Mouse (Mus musculus): ENCODE measurements around the gene Ccdc43.
"Not testable (repeated sequence)": the region's sequence is repeated elsewhere in the genome, so short reads cannot be mapped to it uniquely, and the experiment has no call there.

Gene Ccdc43

DNA sequence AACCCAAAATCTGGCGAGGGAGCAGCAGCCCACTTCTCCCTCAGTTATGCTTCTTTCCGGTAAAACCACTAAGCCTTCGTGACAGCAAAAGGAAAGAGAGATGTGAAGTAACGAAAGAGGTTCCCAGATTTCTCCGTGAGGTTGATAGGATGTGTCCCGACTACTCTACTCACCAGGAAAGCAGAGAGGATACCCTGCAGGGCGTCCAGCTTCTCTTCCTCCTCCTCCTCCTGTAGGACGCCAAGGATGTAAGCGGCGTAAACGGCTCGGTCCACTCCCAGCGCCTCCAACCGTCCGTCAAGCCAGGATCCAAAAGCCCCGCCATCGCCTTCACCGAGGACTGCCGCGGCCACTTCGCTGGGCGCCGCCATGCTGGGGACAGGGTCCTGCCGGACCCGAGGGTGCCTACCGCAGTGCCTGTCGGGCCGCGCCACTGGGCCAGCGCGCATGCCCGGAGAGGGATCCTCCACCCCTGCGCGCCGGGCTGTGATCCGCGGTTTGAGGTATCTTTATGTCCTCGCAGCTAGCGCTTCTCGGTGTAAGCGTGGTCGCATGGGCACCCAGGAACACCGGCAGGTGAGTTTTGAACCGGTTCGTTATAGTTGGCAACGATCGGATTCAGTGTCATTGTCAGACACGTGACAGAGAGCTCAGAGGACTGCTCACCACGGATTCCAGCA is at the start of gene Ccdc43:
Gene Ccdc43 (minus strand): TSS at position 445 of the 680 bp plus-strand sequence.
- DNase-seq (ENCODE audit: low spot score): peak; percentile 78

DNA sequence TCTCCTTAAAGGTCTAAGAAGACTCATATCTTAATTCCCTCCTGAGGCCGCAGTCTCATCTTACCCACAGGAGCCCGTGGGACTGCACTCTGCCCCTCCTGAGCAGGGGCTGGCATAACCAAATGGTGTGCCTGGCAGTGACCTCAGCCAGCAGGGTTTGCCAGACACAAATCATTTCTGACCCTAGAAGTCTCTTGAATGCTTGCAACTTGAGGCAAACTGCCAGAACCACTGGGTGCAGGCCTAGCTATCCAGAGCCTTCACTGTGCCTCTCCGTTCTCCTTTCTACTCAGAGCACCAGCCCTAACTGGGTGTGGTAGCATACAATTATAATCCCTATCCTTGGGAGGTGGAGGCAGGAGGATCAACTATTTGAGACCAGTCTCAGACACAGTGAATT is 47.2 kb upstream of the Ccdc43 start:
- DNase-seq (ENCODE audit: low spot score): no peak

DNA sequence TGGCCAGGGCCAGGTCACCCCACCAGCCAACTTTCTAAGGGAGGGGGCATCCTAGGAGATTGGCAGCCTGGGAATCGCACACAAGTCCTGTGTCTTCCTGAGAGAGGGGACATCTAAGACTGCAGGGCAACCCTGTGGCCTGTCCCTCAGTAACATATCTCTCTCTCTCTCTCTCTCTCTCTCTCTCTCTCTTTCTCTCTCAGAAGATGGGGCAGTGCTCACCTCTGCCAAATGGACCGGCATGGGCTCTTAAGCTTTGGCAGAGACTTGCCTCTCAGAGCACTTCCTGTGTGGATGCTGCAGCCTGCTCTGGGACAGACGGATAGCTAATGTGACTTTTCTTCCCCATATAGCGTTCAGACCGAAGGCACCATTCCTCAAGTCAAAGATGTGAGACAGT is 45.3 kb upstream of the Ccdc43 start:
- DNase-seq (ENCODE audit: low spot score): no peak

DNA sequence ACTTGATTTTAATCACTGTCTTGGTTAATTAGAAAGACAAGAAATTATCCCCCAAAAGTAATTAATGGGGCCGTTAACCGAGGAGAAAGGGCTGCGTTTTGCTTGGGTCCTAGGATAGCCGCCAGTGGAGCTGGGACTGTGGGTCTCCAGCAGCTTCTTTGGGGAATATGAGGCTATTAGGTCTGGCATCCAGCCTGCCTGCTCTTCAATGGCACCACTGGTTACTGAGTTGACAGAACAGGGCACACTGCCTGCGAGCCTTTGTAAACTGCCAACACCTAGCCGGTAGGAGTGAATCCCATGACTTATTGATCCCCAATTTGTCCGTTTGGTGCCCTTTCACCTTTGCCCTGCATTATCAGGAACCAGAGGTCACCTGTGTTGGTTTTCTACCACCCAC is 44.5 kb upstream of the Ccdc43 start:
- DNase-seq (ENCODE audit: low spot score): no peak

DNA sequence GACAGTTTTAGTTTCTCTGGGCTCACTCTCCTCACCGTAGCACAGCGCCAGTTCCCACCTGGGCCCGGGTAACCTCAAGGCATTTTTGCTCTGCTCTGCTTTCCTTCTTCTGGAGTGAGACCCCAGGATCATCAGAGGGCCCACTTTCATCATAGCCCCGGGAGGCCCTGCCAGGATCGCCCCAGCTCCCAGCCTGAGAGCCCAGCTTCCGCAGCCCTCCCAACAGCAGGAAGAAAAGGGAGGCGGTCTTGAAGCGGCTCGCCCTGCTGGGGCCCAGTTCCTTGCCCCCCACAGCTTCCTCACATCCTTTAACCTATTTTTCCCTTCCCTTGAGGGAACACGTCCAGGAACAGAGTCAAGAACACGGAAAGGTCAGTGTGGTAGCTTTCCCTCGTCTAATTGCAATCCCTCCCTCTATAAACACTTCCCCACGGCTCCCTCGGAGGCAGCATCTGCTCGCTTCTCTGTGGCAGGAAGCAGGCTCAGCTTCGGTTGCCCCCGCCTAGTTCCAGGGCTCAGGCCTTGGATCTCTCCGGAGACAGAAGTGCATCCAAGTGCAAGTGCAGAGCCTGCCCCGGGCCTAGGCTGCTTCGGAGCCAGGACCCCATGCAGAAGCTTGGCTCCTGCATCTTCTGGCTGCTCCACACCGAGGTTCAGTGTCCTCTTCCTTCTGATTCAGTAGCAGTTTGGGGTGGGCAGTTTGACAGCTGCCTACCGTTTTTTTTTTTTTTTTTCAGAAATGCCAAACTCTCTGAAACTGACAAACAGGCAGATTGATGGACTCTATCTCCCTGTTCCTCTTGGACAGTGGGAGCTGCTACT is 43.8 kb upstream of the Ccdc43 start:
- DNase-seq (ENCODE audit: low spot score): no peak

DNA sequence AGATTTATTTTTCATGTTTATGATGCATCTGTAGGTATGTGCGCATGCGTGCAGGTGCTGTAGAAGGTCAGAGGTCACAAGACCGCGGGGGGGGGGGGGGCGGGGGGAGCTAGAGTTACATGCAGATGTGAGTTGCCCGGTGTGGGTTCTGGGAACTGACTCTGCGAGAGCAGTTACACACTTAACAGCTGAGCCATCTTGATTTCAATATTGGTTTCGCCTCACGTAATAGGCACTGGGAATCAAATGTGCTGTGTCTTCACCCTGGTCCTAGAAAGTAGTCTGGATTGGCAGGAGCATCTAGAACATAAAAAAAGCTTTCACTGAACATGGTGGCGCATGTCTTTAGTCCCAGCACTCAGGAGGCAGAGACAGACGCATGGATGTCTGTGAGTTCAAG is 43.1 kb upstream of the Ccdc43 start:
- DNase-seq (ENCODE audit: low spot score): no peak

DNA sequence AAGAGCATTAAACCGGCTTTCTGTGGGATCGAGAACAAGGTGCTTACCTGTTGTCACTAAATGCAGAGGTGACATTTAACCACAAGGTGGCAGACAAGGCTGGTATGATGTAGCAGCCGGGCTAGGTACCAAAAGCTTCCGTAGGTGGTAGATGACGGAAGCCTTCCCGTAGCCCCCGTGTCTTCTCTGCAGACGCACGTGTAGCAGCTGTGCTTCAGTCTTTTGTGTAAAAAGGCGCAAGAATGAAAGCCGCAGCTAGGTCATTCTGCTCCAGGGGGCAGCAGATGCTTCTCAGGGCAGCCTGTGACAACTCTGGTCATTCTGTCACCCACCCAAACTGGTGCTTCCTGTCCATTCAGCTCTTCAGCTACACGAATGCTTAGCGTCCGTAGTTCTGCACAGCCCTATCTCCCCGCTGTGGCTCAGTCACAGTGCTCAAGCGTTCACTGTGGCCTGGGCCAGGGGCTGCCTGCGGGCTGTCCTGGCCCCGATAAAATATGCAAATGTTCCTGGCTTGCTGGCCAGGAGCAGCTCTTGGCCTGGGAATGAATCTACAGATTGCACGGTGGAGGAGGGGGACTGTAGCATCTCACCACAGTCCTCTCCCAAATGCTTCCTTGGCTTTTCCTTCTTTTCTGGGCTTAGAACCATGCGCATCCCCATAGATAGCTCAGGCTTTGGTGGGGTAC is 41.8 kb upstream of the Ccdc43 start:
- DNase-seq (ENCODE audit: low spot score): peak; percentile 23

DNA sequence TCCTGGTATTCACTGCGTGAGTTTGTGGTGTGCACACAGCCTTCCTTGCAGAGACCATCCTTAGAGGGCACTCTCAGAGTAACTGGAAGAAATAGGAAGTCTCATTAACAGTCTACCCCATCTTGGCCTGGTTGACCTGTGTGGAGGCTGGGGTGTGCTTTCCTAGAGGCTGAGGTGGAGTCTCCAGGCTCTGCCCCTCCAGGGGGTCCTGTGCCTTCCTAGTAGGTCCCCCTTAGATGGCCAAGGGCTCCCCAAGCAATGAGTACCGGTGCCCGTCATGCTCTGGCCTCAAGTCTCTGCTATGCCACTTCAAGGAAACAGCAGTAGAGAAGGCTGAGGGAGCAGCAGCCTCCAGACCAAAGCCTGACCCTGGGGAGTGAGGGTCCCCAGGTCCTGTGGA is 40.5 kb upstream of the Ccdc43 start:
- no peak for DNase-seq (ENCODE audit: low spot score)

DNA sequence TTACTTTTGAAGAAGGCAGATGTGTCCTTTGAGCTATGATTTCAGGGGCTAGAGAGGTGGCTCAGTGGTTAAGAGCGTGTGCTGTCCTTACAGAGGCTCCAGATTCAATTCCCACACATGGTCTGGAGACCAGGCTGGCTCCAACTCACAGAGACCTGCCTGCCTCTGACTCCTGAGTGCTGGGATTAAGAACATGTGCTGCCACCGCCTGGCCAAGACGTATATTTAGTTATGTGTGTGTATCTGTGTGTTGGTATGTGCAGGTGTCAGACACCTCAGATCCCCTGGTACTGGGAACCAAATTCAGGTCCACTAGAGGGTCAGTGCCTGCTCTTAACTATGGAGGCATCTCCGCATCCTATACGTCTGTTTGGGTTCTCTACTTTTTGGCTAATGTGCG is 37.4 kb upstream of the Ccdc43 start:
- DNase-seq (ENCODE audit: low spot score): no peak

DNA sequence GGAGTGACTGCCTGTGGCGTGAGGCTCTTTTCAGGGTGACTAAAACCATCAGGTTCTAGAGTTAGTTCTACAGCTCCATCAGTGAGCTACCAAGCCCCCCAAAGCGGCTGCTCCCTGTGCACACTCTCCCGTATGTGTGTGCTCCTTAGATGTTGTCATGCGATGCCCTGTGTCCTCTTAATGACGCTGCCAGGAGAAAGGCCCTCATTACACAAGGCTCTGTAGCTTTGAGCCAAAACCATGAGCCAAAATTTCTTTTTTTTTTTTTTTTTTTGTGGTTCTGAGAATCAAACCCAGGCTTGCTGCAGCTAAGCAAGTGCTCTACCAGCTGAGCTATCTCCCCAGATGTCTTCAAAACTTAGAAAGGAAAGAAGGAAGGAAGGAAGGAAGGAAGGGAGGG is 35.6 kb upstream of the Ccdc43 start:
- DNase-seq (ENCODE audit: low spot score): no peak

DNA sequence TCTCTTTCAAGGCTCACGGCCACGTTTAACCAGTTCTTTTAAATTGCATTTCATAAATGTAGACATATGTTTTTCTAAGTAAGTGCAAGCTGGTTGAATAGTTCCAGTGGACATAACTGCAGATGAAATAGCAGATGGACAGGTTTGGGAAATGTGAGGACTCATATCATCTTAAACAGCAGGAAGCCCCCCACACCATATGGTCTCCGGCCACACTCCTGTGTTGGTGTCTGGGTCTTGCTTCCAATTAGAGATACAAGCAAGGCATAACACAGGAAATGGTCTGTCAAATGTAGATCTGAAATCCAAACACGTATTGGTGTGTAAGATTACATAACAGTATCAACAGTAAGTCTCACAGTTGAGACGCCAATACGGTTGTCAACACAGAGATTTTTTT is 33.8 kb upstream of the Ccdc43 start:
- DNase-seq (ENCODE audit: low spot score): no peak

DNA sequence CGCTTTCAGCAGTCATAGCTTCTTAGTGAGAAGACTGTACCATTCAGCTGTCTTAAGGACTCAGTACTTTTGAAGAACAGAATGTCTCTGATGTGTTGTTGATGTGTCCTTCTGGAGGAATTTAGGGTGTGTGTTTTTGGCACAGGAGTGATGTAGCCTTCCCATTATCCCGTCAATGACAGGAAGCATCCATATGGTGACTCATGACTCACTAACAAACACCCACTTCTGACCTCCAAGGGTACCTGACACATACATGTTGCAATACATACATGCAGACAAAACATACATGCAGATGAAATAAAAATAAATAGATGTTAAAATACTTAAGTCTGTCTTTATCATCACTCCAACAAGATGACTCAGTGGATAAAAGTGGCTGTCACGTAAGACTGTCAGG is 32.3 kb upstream of the Ccdc43 start:
- DNase-seq (ENCODE audit: low spot score): no peak

DNA sequence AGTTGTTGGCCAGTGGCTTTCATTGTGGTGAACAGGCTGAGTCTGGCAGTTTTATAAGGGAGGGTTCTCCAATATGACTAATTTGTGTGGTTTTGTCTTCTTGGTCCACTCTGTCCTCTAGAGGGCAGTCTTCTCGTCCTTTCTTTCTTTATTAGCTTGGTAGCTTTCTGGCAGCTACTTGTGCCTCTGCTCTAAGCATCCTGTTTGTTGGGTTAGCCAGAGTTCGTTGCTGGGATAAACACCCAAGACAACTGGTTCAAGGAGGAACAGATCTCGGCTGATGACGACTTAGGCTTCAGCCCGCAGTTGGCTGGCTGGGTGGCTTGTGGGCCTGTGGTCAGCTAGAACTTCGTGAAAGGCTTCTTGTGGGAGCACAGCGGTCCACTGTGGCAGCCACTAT is 31.0 kb upstream of the Ccdc43 start:
- DNase-seq (ENCODE audit: low spot score): peak; percentile 38

DNA sequence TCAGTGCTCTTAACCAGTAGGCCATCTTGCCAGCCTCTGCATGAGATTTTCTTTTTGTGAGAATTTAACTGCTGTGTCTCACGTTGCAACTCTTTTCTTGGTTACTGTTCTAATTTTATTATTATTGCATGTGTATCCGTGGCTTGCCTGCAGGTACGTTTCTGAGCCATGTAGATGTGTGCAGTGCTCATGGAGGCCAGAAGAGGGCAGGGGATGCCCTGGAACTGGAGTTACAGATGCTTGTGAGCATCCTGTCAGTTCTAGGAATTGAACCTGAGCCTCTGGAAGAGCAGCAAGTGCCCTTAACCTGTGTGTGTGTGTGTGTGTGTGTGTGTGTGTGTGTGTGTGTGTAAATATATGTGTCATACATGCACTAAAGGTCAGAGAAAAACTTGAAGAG is 28.0 kb upstream of the Ccdc43 start:
- no peak for DNase-seq (ENCODE audit: low spot score)

DNA sequence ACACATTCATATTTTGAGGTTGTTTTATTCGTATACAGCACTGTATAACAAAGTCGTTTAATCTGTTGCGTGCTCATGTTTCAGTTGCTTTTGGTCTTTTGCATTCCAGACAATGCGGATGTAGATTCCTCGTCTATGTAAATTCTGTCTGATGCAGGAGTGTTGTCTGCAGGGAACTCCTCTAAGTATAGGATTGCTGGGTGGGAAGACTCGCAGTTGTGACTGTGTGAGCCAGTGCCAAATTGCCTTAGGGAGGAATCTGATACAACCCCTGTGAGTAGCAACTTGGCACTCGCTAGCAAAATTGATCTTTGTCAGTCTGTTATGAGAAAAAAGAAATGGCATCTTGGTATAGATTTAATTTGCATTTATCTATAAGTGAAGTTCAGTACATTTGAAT is 18.6 kb upstream of the Ccdc43 start:
- DNase-seq (ENCODE audit: low spot score): no peak

DNA sequence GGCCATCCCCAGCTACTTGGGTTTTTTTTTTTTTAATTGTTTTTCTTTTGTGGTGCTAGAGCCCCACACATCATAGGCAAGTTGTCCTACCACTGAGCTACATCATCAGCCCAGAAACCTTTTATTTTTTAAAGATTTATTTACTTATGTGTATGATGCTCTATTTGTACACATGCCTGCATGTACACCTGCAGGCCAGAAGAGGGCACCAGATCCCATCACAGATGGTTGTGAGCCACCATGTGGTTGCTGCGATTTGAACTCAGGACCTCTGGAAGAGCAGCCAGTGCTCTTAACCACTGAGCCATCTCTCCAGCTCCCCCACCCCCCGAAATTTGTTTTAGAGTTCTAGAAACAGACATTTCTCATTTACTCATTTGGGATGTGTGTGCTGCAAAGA is 17.0 kb upstream of the Ccdc43 start:
- DNase-seq (ENCODE audit: low spot score): not testable (repeated sequence)

DNA sequence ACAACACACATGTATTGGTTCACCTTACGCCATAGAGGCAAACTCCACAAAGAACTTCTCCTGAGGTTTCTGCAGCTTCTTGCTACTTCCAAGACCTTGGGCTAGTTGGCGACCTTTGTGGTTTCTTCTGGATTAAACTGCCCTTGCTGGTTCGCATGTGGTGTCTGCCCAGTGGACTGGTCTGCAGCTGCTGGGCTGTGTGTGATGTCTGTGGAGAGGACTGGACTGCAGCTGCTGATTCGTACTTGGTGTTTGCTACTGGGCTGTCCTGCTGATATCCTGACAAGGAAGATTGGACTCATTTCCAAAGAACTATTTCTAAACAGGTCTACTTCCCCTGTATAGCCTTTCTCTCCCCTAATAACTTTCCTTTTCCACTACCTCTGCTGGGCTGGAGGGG is 14.8 kb upstream of the Ccdc43 start:
- DNase-seq (ENCODE audit: low spot score): no peak

DNA sequence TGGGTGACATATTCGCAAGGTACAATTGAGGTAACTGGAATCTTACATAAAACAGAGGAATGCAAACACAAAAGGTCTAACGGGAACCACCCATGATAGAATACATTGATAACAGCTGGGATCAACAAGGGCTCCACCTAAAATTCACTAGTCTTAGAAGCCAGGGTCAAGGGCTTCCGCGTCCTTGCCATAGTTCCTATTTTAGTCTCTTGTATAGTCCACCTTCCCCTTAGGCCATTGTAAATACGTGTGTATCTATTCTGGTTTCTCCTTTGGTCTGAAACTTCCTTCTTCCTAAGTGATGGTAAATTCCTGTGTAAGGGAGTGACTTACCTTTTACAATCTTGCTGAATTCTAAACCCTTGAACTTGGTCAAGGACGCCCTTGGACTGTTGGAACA is 4.6 kb upstream of the Ccdc43 start:
- DNase-seq (ENCODE audit: low spot score): not testable (repeated sequence)

DNA sequence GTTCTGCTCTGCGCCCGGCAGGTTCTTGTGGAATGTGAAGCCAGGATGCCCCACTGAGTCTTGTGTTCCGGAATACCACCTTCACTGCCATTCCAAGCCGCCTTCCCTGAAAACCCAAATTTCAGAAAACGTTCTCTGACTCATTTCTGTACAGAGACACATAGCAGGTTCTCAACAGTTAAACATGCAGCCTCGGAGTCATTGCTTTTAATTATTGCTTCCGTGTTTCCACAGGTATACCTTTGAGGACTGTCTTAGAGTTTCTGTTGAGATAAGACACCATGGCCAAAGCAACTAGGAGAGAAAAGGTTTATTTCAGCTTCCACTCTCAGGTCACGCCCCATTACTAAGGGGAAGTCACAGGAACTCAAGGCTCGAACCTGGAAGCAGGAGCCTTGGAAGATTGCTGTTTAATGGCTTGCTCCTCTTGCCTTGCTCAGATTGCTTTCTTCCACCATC is 465 bp upstream of the Ccdc43 start:
- peak; percentile 9 for DNase-seq (ENCODE audit: low spot score)

DNA sequence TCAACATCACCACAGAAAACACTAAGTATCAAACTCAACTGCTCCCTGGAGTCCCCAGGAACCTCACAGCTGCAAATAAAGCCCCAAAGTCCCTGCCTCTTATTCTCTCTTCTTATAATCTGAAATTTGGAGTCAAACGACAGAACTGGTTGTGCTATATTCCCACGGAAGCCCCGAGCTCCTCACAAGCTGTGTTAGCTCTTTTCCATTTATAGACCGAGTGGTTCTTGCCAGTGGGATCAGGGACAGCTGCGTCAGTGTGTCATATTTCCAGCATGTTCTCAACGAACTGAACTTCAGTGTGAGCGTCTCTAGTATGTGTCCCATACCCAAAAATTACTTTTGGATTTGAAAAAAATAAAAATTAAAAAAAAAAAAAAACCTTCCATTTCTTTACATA is 2.3 kb downstream of the Ccdc43 start:
- DNase-seq (ENCODE audit: low spot score): no peak

DNA sequence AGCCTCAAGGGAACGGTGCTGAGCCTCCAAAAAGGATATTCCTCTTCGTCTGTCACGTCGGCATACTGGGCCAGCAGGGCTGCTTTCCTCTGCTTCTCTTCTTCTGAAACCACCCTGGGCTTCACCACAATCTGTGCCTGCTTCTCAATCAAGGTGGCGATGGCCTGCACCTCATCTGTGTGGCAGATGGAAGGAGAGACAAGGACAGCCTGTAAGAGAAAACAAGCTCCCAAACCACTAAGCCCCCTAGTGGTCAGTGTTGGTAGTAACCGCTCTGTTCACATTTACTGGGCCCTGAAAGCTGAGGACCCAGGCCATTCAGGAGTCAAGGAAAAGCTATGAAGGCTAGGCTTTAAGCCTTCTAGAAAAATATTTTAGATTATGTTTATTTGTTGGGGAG is 7.4 kb downstream of the Ccdc43 start:
- peak; percentile 70 for DNase-seq (ENCODE audit: low spot score)

DNA sequence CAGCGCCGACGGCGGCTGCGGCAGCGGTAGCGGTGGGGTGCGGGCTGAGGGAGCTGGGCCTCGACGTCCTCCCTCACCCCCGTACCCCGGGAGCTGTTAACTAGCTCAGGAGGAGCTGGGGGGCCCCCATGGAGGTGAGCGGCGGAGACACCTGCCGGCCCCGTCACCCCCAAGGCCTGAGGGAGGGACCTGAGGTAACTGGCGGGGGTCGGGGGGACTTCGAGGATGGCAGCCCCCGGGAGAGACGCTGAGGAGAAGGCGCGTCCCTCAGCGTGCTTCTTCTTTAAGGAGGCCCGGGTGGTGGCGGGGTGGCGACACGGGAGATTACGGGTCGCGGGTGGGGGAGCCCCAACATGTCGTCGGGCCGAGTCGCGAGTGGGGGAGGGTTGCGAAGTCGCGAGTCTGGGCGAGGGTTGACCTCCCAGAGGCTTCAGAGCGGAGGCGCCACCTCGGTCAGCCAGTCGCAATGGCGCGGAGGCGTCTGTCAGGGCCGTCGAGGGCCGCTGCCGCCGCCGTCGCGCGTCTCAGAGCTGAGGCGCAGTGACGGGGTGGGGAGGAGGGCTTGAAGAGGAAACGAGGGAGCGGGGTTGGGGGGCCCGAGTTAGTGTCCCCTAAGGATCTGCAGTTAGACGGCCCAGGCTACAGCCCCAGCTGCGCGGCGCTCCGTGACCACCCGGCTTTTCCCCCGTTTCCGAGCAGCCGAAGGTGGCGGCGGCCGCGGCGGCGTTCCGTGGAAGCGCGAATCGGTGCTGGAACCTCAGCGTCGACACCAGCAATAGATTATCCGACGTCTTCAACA is 31.7 kb downstream of the Ccdc43 start:
- DNase-seq (ENCODE audit: low spot score): no peak

All from c-Kit-positive CD71-positive TER-119-positive erythroid progenitor cells, embryonic 14.5 days (primary cell).